Mouse (Mus musculus) lung, postnatal 0 days (tissue): Measurements from ENCODE around the gene Ldb1. TPM values are rescaled to one million over a fixed set of nuclear protein-coding genes. Genes with fewer than 3 reads are reported as not detected.

Source experiments
- ATAC-seq: fragments of 200-750 bp; cut with Nextera tagmentation; 2 replicates; pipeline ENCODE4 v1.8.0; 2017; ENCODE audit warnings: moderate library complexity
- DNase-seq: peaks from one replicate; pipeline ENCODE4 v3.0.0-alpha.2; 2016; ENCODE audit warnings: low spot score
- H3K27ac ChIP-seq: fragments of 300-500 bp; sonication (generic); 2 replicates; pipeline ENCODE4 v1.5.1; 2014; ENCODE audit warnings: antibody characterized with exemption, mild to moderate bottlenecking, low read length, mixed read lengths
- H3K27me3 ChIP-seq: fragments of 300-500 bp; sonication (generic); replicated peaks from 2 replicates; pipeline ENCODE4 v1.6.1; 2014; ENCODE audit warnings: low read length, mixed read lengths; ENCODE audit not compliant: insufficient read depth
- H3K36me3 ChIP-seq: fragments of 300-500 bp; sonication (generic); 2 replicates; pipeline ENCODE4 v1.6.1; 2014; ENCODE audit warnings: low read length, mixed read lengths; ENCODE audit not compliant: insufficient read depth
- H3K4me1 ChIP-seq: fragments of 300-500 bp; sonication (generic); 2 replicates; pipeline ENCODE4 v1.6.1; 2014; ENCODE audit warnings: antibody characterized with exemption, low read depth, low read length, mixed read lengths; ENCODE audit not compliant: insufficient read depth
- H3K4me2 ChIP-seq: fragments of 300-500 bp; sonication (generic); replicated peaks from 2 replicates; pipeline ENCODE4 v1.6.1; 2014; ENCODE audit warnings: low read depth, mild to moderate bottlenecking, low read length, moderate library complexity, mixed read lengths
- H3K4me3 ChIP-seq: fragments of 300-500 bp; sonication (generic); 2 replicates; pipeline ENCODE4 v1.5.1; 2014; ENCODE audit warnings: low read depth, low read length
- H3K9ac ChIP-seq: fragments of 300-500 bp; sonication (generic); replicated peaks from 2 replicates; pipeline ENCODE4 v1.6.1; 2014; ENCODE audit warnings: low read depth, mild to moderate bottlenecking
- H3K9me3 ChIP-seq: fragments of 300-500 bp; sonication (generic); 2 replicates; pipeline ENCODE4 v1.6.1; 2016; ENCODE audit warnings: low read length, mixed read lengths
- CTCF ChIP-seq: IDR thresholded peaks from 2 replicates; pipeline ENCODE4 v1.5.1; 2016; ENCODE audit warnings: antibody characterized with exemption, mild to moderate bottlenecking
- EP300 ChIP-seq: IDR thresholded peaks from 2 replicates; pipeline ENCODE4 v1.6.1; 2016; ENCODE audit warnings: antibody characterized with exemption, mild to moderate bottlenecking, control low read depth
- WGBS: fragments of 180-500 bp; shearing (Covaris S2); extraction: QIAGEN DNeasy Blood & Tissue Kit; methylation state at CpG from one replicate; pipeline ENCODE4 v1.1.7; 2014; 5-methylcytosine and 5-hydroxymethylcytosine counted together
- polyA plus RNA-seq: library from polyadenylated mRNA; unstranded; fragments of >200 nt; fragmentation: Nextera tagmentation; extraction: Ambion mirVana; gene quantifications from 2 replicates; pipeline ENCODE4 v1.2.1, GENCODE M21; 2015

Ldb1 gene
- polyA plus RNA-seq, 1 experiment from 2014 or later, result 107 TPM

DNA sequence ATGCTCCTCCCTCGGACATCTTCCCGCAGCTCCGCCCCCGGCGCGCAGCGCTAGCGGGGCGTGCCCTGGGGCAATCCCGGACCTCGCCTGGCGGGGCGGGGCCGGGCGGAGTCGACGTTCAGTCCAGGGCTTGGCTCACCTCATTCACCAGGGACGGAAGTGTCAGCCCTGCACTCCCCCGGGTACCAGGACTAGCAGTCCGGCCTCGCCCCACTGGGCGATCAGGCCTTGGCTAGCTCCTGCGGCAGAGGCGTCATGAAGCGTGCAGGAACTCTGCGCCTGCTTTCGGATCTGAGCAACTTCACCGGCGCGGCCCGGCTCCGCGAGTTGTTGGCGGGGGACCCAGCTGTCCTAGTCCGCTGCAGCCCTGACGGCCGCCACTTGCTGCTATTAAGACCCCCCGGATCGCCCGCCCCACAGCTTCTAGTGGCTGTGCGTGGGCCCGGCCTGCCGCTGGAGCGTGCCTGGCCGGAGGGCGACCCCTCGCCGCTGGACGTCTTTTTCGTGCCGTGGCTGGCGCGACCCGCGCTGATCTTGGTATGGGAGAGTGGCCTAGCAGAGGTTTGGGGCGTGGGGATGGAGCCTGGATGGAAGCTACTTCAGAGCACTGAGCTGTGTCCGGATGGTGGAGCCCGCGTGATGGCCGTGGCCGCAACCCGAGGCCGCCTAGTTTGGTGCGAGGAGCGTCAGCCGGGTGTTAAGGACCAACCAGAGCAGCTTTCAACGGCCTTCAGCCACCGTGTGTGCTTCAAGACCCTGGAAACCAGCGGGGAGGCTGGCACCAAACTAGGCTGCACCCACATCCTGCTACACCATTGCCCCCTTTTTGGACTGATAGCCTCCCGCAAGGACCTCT lies 41.4 kb downstream of the Ldb1 start, which contains the start of gene Hps6:
Gene Hps6, plus strand, starts transcription at position 138 of the 856 bp plus-strand sequence.
- H3K27ac ChIP-seq, result peak within 1 kb of the TSS; percentile 77
- peaks cover 7% of the 10 kb centered on the region; the same call in 1 of the 2 replicates for H3K4me1 ChIP-seq
- TF ChIP-seq EP300, result no peak
- TF ChIP-seq CTCF, result peak; percentile 21
- H3K4me3 ChIP-seq, result peak within 1 kb of the TSS; percentile 68
- ATAC-seq, result peak; percentile 96
- DNase-seq, result peak; percentile 94
- H3K4me2 ChIP-seq, result peak within 1 kb of the TSS; percentile 98
- WGBS, result 2% methylated on average over 68 of the region's 70 CpGs
- H3K9me3 ChIP-seq, result no peaks in the 10 kb centered on the region
- H3K36me3 ChIP-seq, result no peaks in the 10 kb centered on the region
- peak within 1 kb of the TSS; percentile 71 for H3K9ac ChIP-seq
- H3K27me3 ChIP-seq, result no peaks in the 10 kb centered on the region

GRCm38 (mm10) chr19:46002279-46002678 lies 42.7 kb downstream of the Ldb1 start:
- no peak for TF ChIP-seq EP300
- TF ChIP-seq CTCF, result no peak
- no peaks in the 10 kb centered on the region for H3K27me3 ChIP-seq
- H3K9me3 ChIP-seq, result no peaks in the 10 kb centered on the region
- DNase-seq, result no peak
- H3K9ac ChIP-seq, result no peak overlapping the region
- 75% methylated on average over 9 of the region's 9 CpGs for WGBS
- H3K27ac ChIP-seq, result no peak overlapping the region
- peaks cover 7% of the 10 kb centered on the region; the same call in 1 of the 2 replicates for H3K4me1 ChIP-seq
- H3K4me2 ChIP-seq, result no peak overlapping the region
- H3K36me3 ChIP-seq, result no peaks in the 10 kb centered on the region
- no peak for ATAC-seq
- H3K4me3 ChIP-seq, result no peak overlapping the region

- Histone ChIP-seq H3K9me3 (no peaks in the 10 kb centered on the region), H3K27me3 (no peaks in the 10 kb centered on the region), H3K27ac (no peak overlapping the region), H3K4me3 (no peak overlapping the region), H3K4me2 (no peak overlapping the region), H3K4me1 (peaks cover 6% of the 10 kb centered on the region; the same call in 1 of the 2 replicates), H3K36me3 (no peaks in the 10 kb centered on the region; the same call in 1 of the 2 replicates), H3K9ac (no peak overlapping the region)
- WGBS, result 45% methylated on average over 1 of the region's 1 CpGs
- no peak for TF ChIP-seq EP300
- no peak for TF ChIP-seq CTCF
- ATAC-seq (no peak), DNase-seq (no peak)
Observed at GRCm38 (mm10) chr19:45999378-45999777, 45.6 kb downstream of the Ldb1 start.

GRCm38 (mm10) chr19:45998694-45999217 lies 46.3 kb downstream of the Ldb1 start:
- no peaks in the 10 kb centered on the region for H3K27me3 ChIP-seq
- H3K4me1 ChIP-seq, result no peaks in the 10 kb centered on the region
- H3K4me3 ChIP-seq, result peak overlapping the region; percentile 86
- no peak overlapping the region; the same call in 1 of the 2 replicates for H3K27ac ChIP-seq
- DNase-seq (no peak), ATAC-seq (no peak)
- 9% methylated on average over 8 of the region's 8 CpGs for WGBS
- 0 out of 2 replicates have a peak overlapping the region, but pooled peaks have one; percentile 87 for H3K9ac ChIP-seq
- peak overlapping the region; percentile 54 for H3K4me2 ChIP-seq
- no peaks in the 10 kb centered on the region; the same call in 1 of the 2 replicates for H3K36me3 ChIP-seq
- TF ChIP-seq EP300 (no peak), CTCF (no peak)
- no peaks in the 10 kb centered on the region for H3K9me3 ChIP-seq

DNA sequence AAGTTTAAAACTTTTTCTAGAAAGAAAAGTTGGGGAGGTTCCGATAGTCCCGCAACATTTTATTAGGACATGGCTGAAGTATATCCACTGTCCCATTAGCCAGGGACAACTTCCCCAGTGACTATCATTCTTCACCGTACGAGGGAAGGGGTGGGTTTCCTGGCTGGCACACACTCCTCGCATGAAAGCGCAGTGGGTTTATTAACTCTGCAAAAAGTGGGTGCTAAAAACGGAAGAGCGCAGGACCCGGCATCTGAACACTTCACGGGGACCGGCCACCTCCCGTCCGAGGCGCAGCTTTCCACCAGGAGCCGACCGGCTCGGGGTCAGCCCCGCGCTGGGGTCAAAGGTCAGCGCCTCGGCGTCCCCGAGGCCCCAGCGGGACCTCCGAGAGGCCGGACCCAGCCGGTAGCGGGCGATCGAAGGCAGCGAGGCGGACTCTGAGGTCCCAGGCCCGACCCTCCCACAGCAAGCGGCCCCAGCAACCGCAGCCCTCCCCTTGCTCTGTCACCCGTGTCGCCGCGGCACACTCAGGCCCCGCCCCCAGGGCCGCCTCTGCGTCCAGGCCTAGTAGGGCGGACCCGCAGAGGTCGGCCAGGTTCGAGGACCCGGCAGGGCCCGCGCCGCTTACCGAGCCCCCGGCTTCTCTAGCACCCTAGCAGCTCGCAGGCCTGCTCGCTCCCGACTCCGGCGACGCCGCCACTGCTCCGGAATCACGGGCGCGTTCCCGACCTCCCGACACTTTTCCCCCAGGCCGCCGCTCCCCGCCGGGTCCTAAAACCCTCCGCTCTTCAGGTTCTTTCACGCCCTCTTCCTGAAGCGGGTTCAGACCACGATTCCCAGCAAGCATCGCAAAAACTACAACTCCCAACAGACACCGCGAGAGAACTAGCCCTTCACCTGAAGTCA lies 47.0 kb downstream of the Ldb1 start, which contains the start of gene Armh3:
Gene Armh3, minus strand, starts transcription at position 704 of the 909 bp plus-strand sequence.
- TF ChIP-seq EP300 (no peak), CTCF (peak; percentile 31; the same call in 1 of the 2 replicates)
- H3K36me3 ChIP-seq, result no peaks in the 10 kb centered on the region; the same call in 1 of the 2 replicates
- DNase-seq (peak; percentile 97), ATAC-seq (peak; percentile 97)
- under 1% methylated on average over 68 of the region's 76 CpGs for WGBS
- H3K9me3 ChIP-seq, result no peaks in the 10 kb centered on the region
- no peaks in the 10 kb centered on the region for H3K4me1 ChIP-seq
- peak within 1 kb of the TSS; percentile 87 for H3K9ac ChIP-seq
- peak within 1 kb of the TSS; percentile 54 for H3K4me2 ChIP-seq
- H3K27me3 ChIP-seq, result no peaks in the 10 kb centered on the region
- H3K27ac ChIP-seq, result peak within 1 kb of the TSS; percentile 97
- peak within 1 kb of the TSS; percentile 86 for H3K4me3 ChIP-seq
